ENCODE assay signal across 13 mouse cellular contexts in the genomic region with DNA sequence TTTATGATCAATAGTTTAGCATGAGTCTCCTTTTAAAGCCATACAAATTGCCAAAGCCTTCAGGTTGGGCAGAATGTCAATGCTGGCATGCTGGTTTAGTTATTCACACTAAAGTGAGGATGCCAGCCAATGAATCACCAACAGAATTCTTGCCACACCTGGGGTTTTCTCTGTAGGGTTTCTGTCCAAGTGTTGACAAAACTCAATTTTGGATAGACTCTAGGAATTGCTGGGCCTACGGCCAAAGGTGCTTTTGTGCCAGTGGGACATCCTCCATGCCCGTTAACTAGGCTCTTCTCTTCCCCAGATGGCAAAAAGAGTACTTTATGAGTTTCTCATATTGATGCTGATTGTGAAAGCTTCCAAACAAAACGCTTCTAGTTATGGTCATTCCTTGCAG.
DNase-seq lines count a peak whose midpoint lies in the region; ATAC-seq and TF ChIP-seq lines count a peak whose summit lies in the region.
"Had no signal": no experiment of that assay in that cellular context is flagged by ENCODE, and none has a peak within 500 bp of the region (broad histone marks: within the 10 kb centered on the region; RNA-seq: fewer than 3 reads in every experiment).

No protein-coding gene starts in this region.

- no peak overlapping the region for H3K27ac ChIP-seq in forebrain, postnatal 0 days (ENCODE audit: low read depth, low read length)
- no peak overlapping the region for H3K27ac ChIP-seq in forebrain, embryonic 13.5 days
- H3K27ac ChIP-seq: hindbrain, embryonic 12.5 days; kidney, embryonic 15.5 days had no signal

- H3K27me3 ChIP-seq in forebrain, postnatal 0 days (ENCODE audit: insufficient read depth, low read length) = no peaks in the 10 kb centered on the region
- no peaks in the 10 kb centered on the region for H3K27me3 ChIP-seq in forebrain, embryonic 13.5 days
- H3K27me3 ChIP-seq: hindbrain, embryonic 12.5 days; kidney, embryonic 15.5 days; megakaryocyte, embryonic 14.5 days had no signal

- no peak for TF ChIP-seq CTCF in forebrain, postnatal 0 days (IDR thresholded peaks at IDR 0.05; ENCODE audit: low read depth)

- H3K4me1 ChIP-seq in forebrain, postnatal 0 days (ENCODE audit: insufficient read depth) = no peaks in the 10 kb centered on the region
- H3K4me1 ChIP-seq in forebrain, embryonic 13.5 days = no peaks in the 10 kb centered on the region
- H3K4me1 ChIP-seq: hindbrain, embryonic 12.5 days; kidney, embryonic 15.5 days had no signal

- DNase-seq in forebrain, postnatal 0 days = peak; percentile 76
- peak; percentile 32 for DNase-seq in right cerebral cortex, postnatal 14 days
- no peak for DNase-seq in right cerebral cortex, postnatal 36 days (ENCODE audit: low spot score in 2 of 2)
- peak; percentile 59 to 68 for DNase-seq in cerebellum, postnatal 36 days
- DNase-seq in lung, postnatal 25 days (ENCODE audit: low spot score) = no peak
- DNase-seq in thymus, postnatal 4 days = no peak

- ATAC-seq in forebrain, postnatal 0 days = peak; percentile 32; the same call in 1 of the 2 replicates
- no peak for ATAC-seq in forebrain, embryonic 13.5 days
- ATAC-seq in CD4-positive, CD25-positive, alpha-beta regulatory T cell, adult 4 months = no peak
- ATAC-seq: Patski had no signal

- 58% methylated on average over 3 of the region's 3 CpGs for WGBS in forebrain, postnatal 0 days
- WGBS in forebrain, embryonic 13.5 days = 85% methylated on average over 3 of the region's 3 CpGs

- no peaks in the 10 kb centered on the region for H3K36me3 ChIP-seq in forebrain, postnatal 0 days (ENCODE audit: insufficient read depth)
- no peaks in the 10 kb centered on the region for H3K36me3 ChIP-seq in forebrain, embryonic 13.5 days (ENCODE audit: poor library complexity, severe bottlenecking)
- H3K36me3 ChIP-seq: hindbrain, embryonic 12.5 days; kidney, embryonic 15.5 days had no signal

- no peak overlapping the region for H3K4me3 ChIP-seq in forebrain, postnatal 0 days (ENCODE audit: low read depth, low read length)
- H3K4me3 ChIP-seq in forebrain, embryonic 13.5 days = no peak overlapping the region
- H3K4me3 ChIP-seq: hindbrain, embryonic 12.5 days; kidney, embryonic 15.5 days; megakaryocyte, embryonic 14.5 days had no signal

- H3K9ac ChIP-seq in forebrain, postnatal 0 days = no peak overlapping the region
- no peak overlapping the region for H3K9ac ChIP-seq in forebrain, embryonic 13.5 days
- H3K9ac ChIP-seq: hindbrain, embryonic 12.5 days; kidney, embryonic 15.5 days had no signal

- no peak overlapping the region for H3K4me2 ChIP-seq in forebrain, postnatal 0 days (ENCODE audit: low read depth)
- H3K4me2 ChIP-seq in forebrain, embryonic 13.5 days = no peak overlapping the region
- H3K4me2 ChIP-seq: heart, embryonic 11.5 days; hindbrain, embryonic 12.5 days; kidney, embryonic 15.5 days had no signal

- no peaks in the 10 kb centered on the region for H3K9me3 ChIP-seq in forebrain, postnatal 0 days (ENCODE audit: low read length)
- no peaks in the 10 kb centered on the region for H3K9me3 ChIP-seq in forebrain, embryonic 13.5 days (replicated peaks)
- H3K9me3 ChIP-seq: hindbrain, embryonic 12.5 days; kidney, embryonic 15.5 days had no signal

Comparison
In these comparisons a context has a peak if more than half of its experiments do, and no peak if none do; other contexts are left out.
1. DNase-seq: peak in forebrain, postnatal 0 days (single experiment), right cerebral cortex, postnatal 14 days (single experiment) and cerebellum, postnatal 36 days (2 of 2); none in right cerebral cortex, postnatal 36 days (0 of 2), lung, postnatal 25 days (single experiment) and thymus, postnatal 4 days (single experiment).